Mouse (Mus musculus) CD4-positive naive resting alpha-beta T cell, adult 57 days (primary cell): ENCODE results near the gene Atoh1. TPM values are rescaled to one million over a fixed set of nuclear protein-coding genes. Genes with fewer than 3 reads are reported as not detected.

Source experiments
- total RNA-seq: library from RNA; stranded (reverse); gene quantifications from one replicate; pipeline ENCODE4 v1.2.4, GENCODE M21; 2023

The Atoh1 gene
- total RNA-seq: not detected

GRCm38 (mm10) chr6:64728499-64729198, at the start of gene Atoh1:
Gene Atoh1, plus strand, starts transcription at chr6:64729125.

